Mouse (Mus musculus) small intestine, adult 2 months (tissue): ENCODE results near the gene Rasgrp4.

ENCODE experiments used
- CTCF ChIP-seq: fragments of 200-500 bp; IDR thresholded peaks from 2 replicates; pipeline ENCODE4 v1.5.1; 2012; ENCODE audit warnings: low read depth, mild to moderate bottlenecking, control low read depth, inconsistent platforms, low read length, moderate library complexity, mixed read lengths; ENCODE audit not compliant: insufficient replicate concordance, insufficient read length; ENCODE audit errors: extremely low read depth
- POLR2A ChIP-seq: fragments of 200-500 bp; IDR thresholded peaks from 2 replicates; pipeline ENCODE4 v1.6.1; 2012; ENCODE audit warnings: low read depth, mild to moderate bottlenecking, control low read depth, inconsistent platforms, low read length, moderate library complexity

- TF ChIP-seq POLR2A (no peak), CTCF (no peak)
Observed at GRCm38 (mm10) chr7:29148771-29149170, 14.1 kb downstream of the Rasgrp4 start.
